Mouse (Mus musculus) pancreas, adult 10 weeks (tissue): ENCODE measurements around the gene Krtap11-1. TPM values are rescaled to one million over a fixed set of nuclear protein-coding genes. Genes with fewer than 3 reads are reported as not detected.

Source experiments
- polyA plus RNA-seq: library from polyadenylated mRNA; stranded (reverse); fragments of 350-450 nt; fragmentation: Illumina TruSeq; extraction: RNeasy Lipid Tissue Mini Kit (QIAGEN cat#74804); gene quantifications from one replicate; pipeline ENCODE4 v1.2.3, GENCODE M21; 2015; ENCODE audit warnings: low read depth, low replicate concordance; ENCODE audit not compliant: insufficient read depth

The Krtap11-1 gene
- polyA plus RNA-seq = not detected

GRCm38 (mm10) chr16:89571083-89571482 is at the start of gene Krtap11-1:
Gene Krtap11-1, minus strand, starts transcription at chr16:89571183.

Other genes starting within 250 kb of the Krtap11-1 start
- gene Krtap21-1, start 167.3 kb downstream of the Krtap11-1 start, polyA plus RNA-seq = not detected
- not detected for gene Krtap6-2, start 151.1 kb downstream of the Krtap11-1 start, polyA plus RNA-seq
- not detected for gene Krtap8-1, start 83.2 kb downstream of the Krtap11-1 start, polyA plus RNA-seq
- gene Krtap7-1, start 62.9 kb downstream of the Krtap11-1 start, polyA plus RNA-seq = not detected